Mouse (Mus musculus): Measurements from ENCODE around the gene Galnt2.

The Galnt2 gene

DNA sequence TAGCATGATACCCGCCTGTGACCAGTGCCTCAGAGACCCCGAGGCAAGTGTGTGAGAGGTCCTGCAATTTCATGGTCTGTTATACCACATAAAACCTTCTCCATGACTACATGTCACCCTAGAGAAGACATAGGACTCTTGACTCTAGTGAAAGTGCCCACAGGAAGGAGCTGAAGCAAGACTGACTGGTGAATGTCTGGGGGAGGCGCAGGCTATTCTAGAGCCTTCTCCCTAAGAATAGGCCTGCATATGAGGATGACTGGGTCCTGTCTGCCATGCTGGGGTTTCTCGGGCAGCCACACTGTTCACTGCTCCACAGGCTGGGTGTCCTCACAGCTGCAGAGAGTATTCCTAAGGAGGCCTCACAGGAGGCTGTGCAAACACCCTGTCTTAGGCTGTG is 73.0 kb downstream of the Galnt2 start:
- H3K36me3 ChIP-seq (ENCODE audit: insufficient read depth, low read length), result peaks cover 60% of the 10 kb centered on the region
- no peak overlapping the region for H3K4me3 ChIP-seq (replicated peaks; ENCODE audit: low read length)
- peaks cover 43% of the 10 kb centered on the region for H3K4me1 ChIP-seq (replicated peaks; ENCODE audit: low read depth, low read length)
- H3K27me3 ChIP-seq (ENCODE audit: insufficient read depth, low read length), result no peaks in the 10 kb centered on the region
- TF ChIP-seq POU5F1 (IDR thresholded peaks at IDR 0.05; ENCODE audit: borderline replicate concordance, low read length), result no peak
- TF ChIP-seq NANOG (IDR thresholded peaks at IDR 0.05; ENCODE audit: borderline replicate concordance, low read length), result no peak
- no peak for TF ChIP-seq CTCF (conservative IDR thresholded peaks at IDR 0.05; ENCODE audit: low read length)
- H3K9me3 ChIP-seq (ENCODE audit: low read length), result no peaks in the 10 kb centered on the region

DNA sequence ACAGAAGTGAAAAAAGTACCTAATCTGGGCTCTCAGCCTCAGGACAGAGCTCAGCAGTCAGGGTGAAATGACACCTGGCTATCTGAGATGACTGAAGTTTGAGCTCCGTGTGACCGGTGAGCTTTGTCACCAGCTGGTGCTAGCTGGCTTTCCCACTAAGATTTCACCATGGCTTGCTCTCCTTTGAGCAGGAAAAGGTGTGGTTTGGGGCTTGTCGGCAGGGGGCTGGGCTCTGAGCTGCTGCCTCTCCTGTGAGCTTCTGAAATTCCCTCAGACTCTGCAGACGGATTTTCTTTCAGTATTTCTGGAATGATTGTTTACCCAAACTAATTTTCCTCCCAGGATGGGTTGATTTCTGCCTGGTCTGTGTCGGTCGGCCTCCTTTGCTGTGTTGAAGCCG is 75.4 kb downstream of the Galnt2 start:
- no peak overlapping the region for H3K4me3 ChIP-seq (replicated peaks; ENCODE audit: low read length)
- H3K4me1 ChIP-seq (replicated peaks; ENCODE audit: low read depth, low read length), result peaks cover 43% of the 10 kb centered on the region
- H3K27me3 ChIP-seq (ENCODE audit: insufficient read depth, low read length), result no peaks in the 10 kb centered on the region
- no peaks in the 10 kb centered on the region for H3K9me3 ChIP-seq (ENCODE audit: low read length)
- peaks cover 63% of the 10 kb centered on the region for H3K36me3 ChIP-seq (ENCODE audit: insufficient read depth, low read length)
- TF ChIP-seq NANOG (IDR thresholded peaks at IDR 0.05; ENCODE audit: borderline replicate concordance, low read length), result no peak

DNA sequence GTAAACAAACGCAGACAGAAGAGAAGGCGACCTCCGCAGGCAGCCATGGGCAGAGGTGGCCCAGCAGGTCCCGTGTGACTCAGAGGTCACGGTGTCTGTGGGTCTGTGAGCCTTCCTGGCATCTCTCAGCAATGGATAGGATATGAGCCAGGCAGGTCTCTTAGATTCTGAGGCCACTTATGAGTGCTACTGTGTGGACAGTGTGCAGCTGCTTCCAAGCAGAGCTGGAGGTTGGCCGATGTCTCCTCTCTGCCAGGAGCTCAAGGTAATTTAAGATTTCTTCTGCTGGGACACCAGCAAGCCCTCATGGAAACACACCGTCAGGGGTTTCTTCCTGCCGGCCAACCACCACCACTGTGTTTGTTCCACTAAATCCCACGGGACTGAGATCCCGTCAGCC is 76.5 kb downstream of the Galnt2 start:
- Histone ChIP-seq H3K4me3 (replicated peaks; ENCODE audit: low read length) (no peak overlapping the region), H3K9me3 (ENCODE audit: low read length) (no peaks in the 10 kb centered on the region), H3K27me3 (ENCODE audit: insufficient read depth, low read length) (no peaks in the 10 kb centered on the region), H3K36me3 (ENCODE audit: insufficient read depth, low read length) (peaks cover 62% of the 10 kb centered on the region), H3K4me1 (replicated peaks; ENCODE audit: low read depth, low read length) (peaks cover 43% of the 10 kb centered on the region)
- no peak for TF ChIP-seq POU5F1 (IDR thresholded peaks at IDR 0.05; ENCODE audit: borderline replicate concordance, low read length)
- TF ChIP-seq CTCF (conservative IDR thresholded peaks at IDR 0.05; ENCODE audit: low read length), result no peak
- no peak for TF ChIP-seq NANOG (IDR thresholded peaks at IDR 0.05; ENCODE audit: borderline replicate concordance, low read length)

DNA sequence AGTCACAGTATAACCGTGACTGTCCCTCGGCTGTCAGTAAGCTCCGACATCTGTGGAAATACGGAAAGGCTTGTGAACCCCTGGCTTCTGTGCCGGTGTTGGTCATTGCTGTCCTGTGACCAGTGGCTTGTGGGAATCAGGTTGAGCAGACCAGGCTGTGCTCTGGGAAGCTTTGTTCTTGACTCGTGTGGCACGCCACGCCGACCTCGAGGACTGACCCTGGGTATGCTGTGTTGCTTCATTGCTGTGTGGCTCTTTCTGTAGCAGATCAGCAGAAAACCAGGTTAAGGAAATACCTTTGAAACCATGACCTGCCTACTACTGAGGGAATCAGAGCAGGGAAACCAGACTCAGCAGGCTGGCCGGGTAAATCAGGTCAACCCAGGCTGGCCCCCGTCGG is 79.3 kb downstream of the Galnt2 start:
- Histone ChIP-seq H3K4me3 (replicated peaks; ENCODE audit: low read length) (no peak overlapping the region), H3K27me3 (ENCODE audit: insufficient read depth, low read length) (no peaks in the 10 kb centered on the region), H3K36me3 (ENCODE audit: insufficient read depth, low read length) (peaks cover 56% of the 10 kb centered on the region), H3K9me3 (ENCODE audit: low read length) (no peaks in the 10 kb centered on the region), H3K4me1 (replicated peaks; ENCODE audit: low read depth, low read length) (peaks cover 33% of the 10 kb centered on the region)
- TF ChIP-seq NANOG (IDR thresholded peaks at IDR 0.05; ENCODE audit: borderline replicate concordance, low read length) (no peak), POU5F1 (IDR thresholded peaks at IDR 0.05; ENCODE audit: borderline replicate concordance, low read length) (no peak), CTCF (conservative IDR thresholded peaks at IDR 0.05; ENCODE audit: low read length) (no peak)

DNA sequence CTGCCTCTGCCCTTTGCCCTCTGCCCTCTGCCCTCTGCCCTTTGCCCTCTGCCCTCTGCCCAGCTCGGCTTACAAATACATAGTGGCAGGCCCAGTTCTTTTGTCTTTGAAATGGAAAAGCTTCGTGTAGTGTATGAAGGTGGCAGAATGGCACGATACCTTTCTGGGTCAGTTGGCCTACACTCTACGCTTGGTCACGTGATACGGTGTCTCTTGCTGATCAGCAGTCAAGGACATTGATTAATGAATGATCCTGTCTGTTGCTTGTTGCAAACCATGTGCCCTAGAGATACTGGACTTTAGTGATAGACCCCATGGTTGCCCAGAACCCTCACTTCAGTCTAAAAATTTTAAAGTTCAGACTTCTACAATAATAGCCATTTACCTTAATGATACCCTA is 79.9 kb downstream of the Galnt2 start:
- no peak overlapping the region for H3K4me3 ChIP-seq (replicated peaks; ENCODE audit: low read length)
- H3K36me3 ChIP-seq (ENCODE audit: insufficient read depth, low read length), result peaks cover 50% of the 10 kb centered on the region
- H3K4me1 ChIP-seq (replicated peaks; ENCODE audit: low read depth, low read length), result peaks cover 29% of the 10 kb centered on the region
- TF ChIP-seq NANOG (IDR thresholded peaks at IDR 0.05; ENCODE audit: borderline replicate concordance, low read length) (no peak), POU5F1 (IDR thresholded peaks at IDR 0.05; ENCODE audit: borderline replicate concordance, low read length) (no peak), CTCF (conservative IDR thresholded peaks at IDR 0.05; ENCODE audit: low read length) (no peak)
- H3K27me3 ChIP-seq (ENCODE audit: insufficient read depth, low read length), result no peaks in the 10 kb centered on the region
- H3K9me3 ChIP-seq (ENCODE audit: low read length), result no peaks in the 10 kb centered on the region

DNA sequence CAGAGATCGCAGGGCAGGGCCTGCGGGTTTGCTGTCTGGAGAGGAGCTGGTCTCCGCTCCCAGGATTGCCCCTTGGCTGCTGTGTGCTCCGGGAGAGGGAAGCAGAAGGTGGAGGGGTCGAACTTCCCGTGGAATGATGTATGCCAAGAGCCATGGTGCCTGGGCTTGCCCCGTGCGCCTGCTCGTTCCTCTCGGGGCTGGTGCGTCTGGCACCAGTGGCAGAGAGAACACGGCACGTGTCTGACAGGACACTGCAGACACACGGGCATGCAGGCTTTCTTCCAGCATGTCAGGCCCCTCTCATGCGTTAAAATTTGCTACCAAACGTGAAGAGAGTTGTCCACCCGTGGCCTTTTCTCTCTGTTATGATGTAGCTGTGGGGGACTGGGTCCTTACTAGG is 80.5 kb downstream of the Galnt2 start:
- H3K9me3 ChIP-seq (ENCODE audit: low read length), result no peaks in the 10 kb centered on the region
- H3K27me3 ChIP-seq (ENCODE audit: insufficient read depth, low read length), result no peaks in the 10 kb centered on the region
- H3K36me3 ChIP-seq (ENCODE audit: insufficient read depth, low read length), result peaks cover 47% of the 10 kb centered on the region
- peaks cover 29% of the 10 kb centered on the region for H3K4me1 ChIP-seq (replicated peaks; ENCODE audit: low read depth, low read length)
- no peak overlapping the region for H3K4me3 ChIP-seq (replicated peaks; ENCODE audit: low read length)
- TF ChIP-seq CTCF (conservative IDR thresholded peaks at IDR 0.05; ENCODE audit: low read length) (no peak), NANOG (IDR thresholded peaks at IDR 0.05; ENCODE audit: borderline replicate concordance, low read length) (no peak), POU5F1 (IDR thresholded peaks at IDR 0.05; ENCODE audit: borderline replicate concordance, low read length) (no peak)

DNA sequence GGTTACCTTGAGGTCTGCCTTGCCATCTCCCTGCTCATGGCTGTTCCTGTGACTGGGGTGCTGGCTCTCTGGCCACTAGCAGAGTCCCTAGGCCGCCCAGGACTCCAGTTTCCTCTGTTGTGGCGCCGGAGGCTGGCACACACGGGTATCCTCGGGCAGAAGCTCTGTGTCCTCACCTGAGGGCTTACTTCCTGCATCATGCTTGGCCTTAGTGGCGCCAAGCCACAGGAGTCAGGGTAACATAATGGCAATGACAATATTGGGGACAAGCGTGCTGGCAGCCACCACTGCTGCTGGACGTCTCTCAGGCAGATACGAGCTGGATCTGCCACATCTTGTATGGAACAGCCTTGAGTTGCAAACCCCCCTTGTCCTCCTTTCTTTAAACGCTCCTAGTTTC is 81.0 kb downstream of the Galnt2 start:
- peaks cover 42% of the 10 kb centered on the region for H3K36me3 ChIP-seq (ENCODE audit: insufficient read depth, low read length)
- no peaks in the 10 kb centered on the region for H3K9me3 ChIP-seq (ENCODE audit: low read length)
- TF ChIP-seq CTCF (conservative IDR thresholded peaks at IDR 0.05; ENCODE audit: low read length), result no peak
- TF ChIP-seq NANOG (IDR thresholded peaks at IDR 0.05; ENCODE audit: borderline replicate concordance, low read length), result no peak
- TF ChIP-seq POU5F1 (IDR thresholded peaks at IDR 0.05; ENCODE audit: borderline replicate concordance, low read length), result no peak
- H3K27me3 ChIP-seq (ENCODE audit: insufficient read depth, low read length), result no peaks in the 10 kb centered on the region
- no peak overlapping the region for H3K4me3 ChIP-seq (replicated peaks; ENCODE audit: low read length)
- peaks cover 27% of the 10 kb centered on the region for H3K4me1 ChIP-seq (replicated peaks; ENCODE audit: low read depth, low read length)

DNA sequence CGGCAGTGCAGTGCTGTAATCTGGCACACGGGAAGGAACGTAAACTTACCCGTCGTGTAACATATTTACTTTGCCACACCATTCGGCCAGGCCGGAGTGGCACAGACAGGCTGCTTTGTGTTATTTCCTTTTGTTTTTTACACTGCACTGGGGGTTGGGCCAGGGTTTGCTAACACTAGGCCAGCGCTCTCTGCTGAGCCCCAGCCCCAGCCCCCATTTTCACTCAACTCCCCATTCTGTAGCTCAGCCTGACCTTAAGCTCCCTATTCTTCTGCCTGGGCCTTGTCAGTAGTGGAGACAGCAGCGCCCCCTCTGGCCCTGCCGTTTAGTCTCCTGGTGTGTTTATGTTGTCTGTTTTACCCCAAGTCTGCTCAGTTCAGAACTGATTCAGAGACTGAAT is 83.6 kb downstream of the Galnt2 start:
- Histone ChIP-seq H3K27me3 (ENCODE audit: insufficient read depth, low read length) (no peaks in the 10 kb centered on the region), H3K4me3 (replicated peaks; ENCODE audit: low read length) (no peak overlapping the region)
- TF ChIP-seq CTCF (conservative IDR thresholded peaks at IDR 0.05; ENCODE audit: low read length) (peak; percentile 52), NANOG (IDR thresholded peaks at IDR 0.05; ENCODE audit: borderline replicate concordance, low read length) (no peak), POU5F1 (IDR thresholded peaks at IDR 0.05; ENCODE audit: borderline replicate concordance, low read length) (no peak)

DNA sequence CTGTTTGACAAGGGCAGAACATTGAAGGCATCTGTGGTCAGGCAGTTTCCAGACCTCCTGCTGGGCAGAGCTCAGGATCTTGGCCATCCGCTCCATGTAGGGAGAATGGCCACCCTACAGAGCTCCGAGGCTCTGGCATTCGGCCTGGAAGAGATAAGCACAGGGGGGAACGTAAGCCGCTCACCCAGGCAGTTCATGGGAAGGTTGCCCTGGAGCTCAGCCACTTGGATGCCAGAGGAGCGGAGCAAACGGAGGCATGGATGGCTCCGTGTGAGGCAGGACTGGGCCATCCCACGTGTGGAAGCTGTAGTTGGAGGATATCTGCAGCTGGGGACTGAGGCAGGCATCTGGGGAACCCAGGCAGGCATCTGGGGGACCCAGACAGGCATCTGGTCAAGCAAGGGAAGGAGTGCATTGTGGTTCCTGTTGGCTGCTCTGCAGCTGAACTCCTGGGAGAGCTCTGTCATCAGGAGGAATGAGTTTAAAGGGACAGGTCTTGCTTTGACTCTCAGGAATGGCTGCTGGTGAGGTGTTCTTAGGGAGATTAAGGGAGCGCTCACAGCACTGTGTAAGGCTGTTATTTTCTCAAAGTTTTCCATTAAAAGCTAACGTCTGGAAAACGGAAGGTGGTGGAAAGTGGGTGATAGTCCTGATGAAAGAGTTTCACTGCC is 85.4 kb downstream of the Galnt2 start:
- Histone ChIP-seq H3K9me3 (ENCODE audit: low read length) (no peaks in the 10 kb centered on the region), H3K27me3 (ENCODE audit: insufficient read depth, low read length) (no peaks in the 10 kb centered on the region), H3K36me3 (ENCODE audit: insufficient read depth, low read length) (peaks cover 17% of the 10 kb centered on the region), H3K4me1 (replicated peaks; ENCODE audit: low read depth, low read length) (peaks cover 25% of the 10 kb centered on the region), H3K4me3 (replicated peaks; ENCODE audit: low read length) (no peak overlapping the region)
- TF ChIP-seq CTCF (conservative IDR thresholded peaks at IDR 0.05; ENCODE audit: low read length), result no peak
- TF ChIP-seq NANOG (IDR thresholded peaks at IDR 0.05; ENCODE audit: borderline replicate concordance, low read length), result no peak
- no peak for TF ChIP-seq POU5F1 (IDR thresholded peaks at IDR 0.05; ENCODE audit: borderline replicate concordance, low read length)

More for the DNA sequence above, 83.6 kb downstream of the Galnt2 start:
- peaks cover 20% of the 10 kb centered on the region for H3K4me1 ChIP-seq (replicated peaks; ENCODE audit: low read depth, low read length)
- peaks cover 25% of the 10 kb centered on the region for H3K36me3 ChIP-seq (ENCODE audit: insufficient read depth, low read length)
- no peaks in the 10 kb centered on the region for H3K9me3 ChIP-seq (ENCODE audit: low read length)
